Mouse (Mus musculus): ENCODE measurements around the gene Pold4. TPM values are rescaled to one million over a fixed set of nuclear protein-coding genes. Genes with fewer than 3 reads are reported as not detected.

The Pold4 gene
- polyA plus RNA-seq, 1 experiment from 2014 or later: 27.7 TPM

DNA sequence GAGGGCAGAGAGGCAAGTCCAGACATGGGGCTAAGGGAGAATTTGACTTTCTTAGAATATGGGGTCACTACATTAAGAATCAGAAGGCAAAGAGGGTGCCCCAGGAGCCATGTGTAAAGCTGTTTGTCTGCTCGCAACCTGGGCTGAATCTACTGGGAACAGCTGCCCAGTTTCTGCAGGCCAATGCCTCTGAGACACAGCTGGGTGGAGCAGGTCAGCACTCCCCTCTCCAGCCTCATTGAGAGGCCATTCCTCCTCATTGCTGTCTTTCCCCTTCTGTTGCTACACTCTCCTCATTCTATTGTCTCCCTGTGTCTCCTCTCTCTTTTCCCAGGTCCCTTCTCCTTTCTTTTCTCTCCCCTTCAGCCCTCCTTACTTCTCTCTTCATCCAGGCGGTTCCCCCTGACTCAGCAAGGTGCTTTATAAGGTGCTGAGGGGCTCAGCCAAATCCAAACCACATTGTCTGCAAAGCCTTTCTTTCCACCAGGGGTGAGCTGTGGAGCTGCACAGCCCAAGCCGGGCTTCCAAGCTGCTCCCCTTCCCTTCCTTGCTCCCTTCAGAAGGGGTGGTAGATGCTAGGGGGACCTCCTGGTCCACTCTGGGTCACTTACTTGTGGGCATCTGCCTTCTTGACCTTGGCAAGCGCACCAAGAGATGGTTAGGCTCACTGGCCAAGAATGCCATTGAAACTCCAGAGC, 19.7 kb upstream of the Pold4 start:
- Histone ChIP-seq H3K4me3 (no peak overlapping the region), H3K4me1 (peaks cover 49% of the 10 kb centered on the region), H3K36me3 (no peaks in the 10 kb centered on the region), H3K9me3 (no peaks in the 10 kb centered on the region), H3K4me2 (no peak overlapping the region), H3K27me3 (no peaks in the 10 kb centered on the region), H3K9ac (no peak overlapping the region), H3K27ac (peak overlapping the region; percentile 61)
- WGBS: 34% methylated on average over 4 of the region's 4 CpGs
- ATAC-seq (ENCODE audit: insufficient number of reproducible peaks, low FRiP score, low TSS enrichment, low read depth): no peak

DNA sequence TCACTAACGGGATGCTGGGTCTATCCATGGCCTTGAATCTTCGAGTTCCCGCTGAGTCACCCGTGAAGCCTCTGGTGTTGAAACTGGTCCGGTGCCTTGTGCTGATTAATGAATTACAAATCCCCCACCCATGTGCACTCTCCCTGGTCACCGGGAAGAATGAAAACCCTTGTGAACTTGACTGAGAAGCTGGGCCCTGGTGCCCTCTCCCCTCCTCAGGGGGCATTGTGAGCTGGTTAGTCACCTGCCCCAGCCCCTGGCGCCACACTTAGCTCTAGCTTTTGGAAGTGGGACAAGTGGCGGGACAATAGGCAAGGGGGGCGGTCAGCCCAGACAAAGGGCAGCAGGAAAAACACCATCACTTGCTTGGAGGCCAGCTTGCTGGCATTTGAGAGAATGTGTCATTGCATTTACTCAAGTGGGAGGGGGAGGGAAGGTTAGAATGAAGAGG, 18.1 kb upstream of the Pold4 start:
- H3K4me2 ChIP-seq: peak overlapping the region; percentile 80
- peak overlapping the region; percentile 91 for H3K4me3 ChIP-seq
- H3K36me3 ChIP-seq: no peaks in the 10 kb centered on the region
- H3K27me3 ChIP-seq: no peaks in the 10 kb centered on the region
- WGBS: 13% methylated on average over 9 of the region's 9 CpGs
- peaks cover 62% of the 10 kb centered on the region for H3K4me1 ChIP-seq
- ATAC-seq (ENCODE audit: insufficient number of reproducible peaks, low FRiP score, low TSS enrichment, low read depth): no peak
- H3K27ac ChIP-seq: peak overlapping the region; percentile 96
- no peaks in the 10 kb centered on the region for H3K9me3 ChIP-seq
- H3K9ac ChIP-seq: no peak overlapping the region

DNA sequence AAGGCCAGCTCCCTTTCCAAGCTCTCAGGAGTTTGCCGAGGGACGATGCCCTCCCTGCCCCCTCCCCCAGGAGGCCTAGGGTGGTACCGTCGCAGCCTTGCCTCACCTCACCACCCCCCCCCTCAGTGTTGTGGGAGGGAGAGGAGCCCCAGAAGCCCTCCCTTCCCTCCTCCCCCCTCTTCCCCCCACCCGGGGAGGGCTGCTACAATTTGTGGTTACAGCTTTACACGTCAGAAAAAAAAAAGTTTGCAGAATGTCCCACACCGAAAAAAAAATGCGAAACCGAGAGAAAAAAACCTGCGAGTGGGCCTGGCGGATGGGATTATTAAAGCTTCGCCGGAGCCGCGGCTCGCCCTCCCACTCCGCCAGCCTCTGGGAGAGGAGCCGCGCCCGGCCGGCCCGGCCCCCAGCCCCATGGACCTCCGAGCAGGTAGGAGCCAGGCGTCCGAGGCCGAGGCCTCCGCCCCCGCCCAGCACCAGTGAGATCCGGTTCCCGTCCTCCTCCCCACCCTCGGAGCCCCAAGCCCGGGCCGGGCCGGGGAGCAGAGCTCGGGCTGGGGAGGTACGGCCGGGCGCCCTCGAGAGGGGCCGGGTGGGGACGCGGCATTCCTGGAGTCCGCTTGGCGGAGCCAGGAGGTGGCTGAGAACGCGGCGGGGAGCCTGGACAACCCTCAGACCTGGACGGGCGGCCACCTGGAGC, 17.5 kb upstream of the Pold4 start, which contains the start of the genes Clcf1 and AC109138.7:
TSS of gene Clcf1 (plus strand) at position 168 of the 700 bp plus-strand sequence.
TSS of gene AC109138.7 (plus strand) at position 287 of the 700 bp plus-strand sequence.
- Histone ChIP-seq H3K27me3 (no peaks in the 10 kb centered on the region), H3K4me3 (peak within 1 kb of the TSS; percentile 91), H3K9me3 (no peaks in the 10 kb centered on the region), H3K27ac (peak within 1 kb of the TSS; percentile 96), H3K4me1 (peaks cover 64% of the 10 kb centered on the region), H3K4me2 (peak within 1 kb of the TSS; percentile 80), H3K9ac (peak within 1 kb of the TSS; percentile 93), H3K36me3 (no peaks in the 10 kb centered on the region)
- under 1% methylated on average over 47 of the region's 49 CpGs for WGBS
- 0 out of 2 replicates have a peak, but pooled peaks have one; percentile 32 for ATAC-seq (ENCODE audit: insufficient number of reproducible peaks, low FRiP score, low TSS enrichment, low read depth)

DNA sequence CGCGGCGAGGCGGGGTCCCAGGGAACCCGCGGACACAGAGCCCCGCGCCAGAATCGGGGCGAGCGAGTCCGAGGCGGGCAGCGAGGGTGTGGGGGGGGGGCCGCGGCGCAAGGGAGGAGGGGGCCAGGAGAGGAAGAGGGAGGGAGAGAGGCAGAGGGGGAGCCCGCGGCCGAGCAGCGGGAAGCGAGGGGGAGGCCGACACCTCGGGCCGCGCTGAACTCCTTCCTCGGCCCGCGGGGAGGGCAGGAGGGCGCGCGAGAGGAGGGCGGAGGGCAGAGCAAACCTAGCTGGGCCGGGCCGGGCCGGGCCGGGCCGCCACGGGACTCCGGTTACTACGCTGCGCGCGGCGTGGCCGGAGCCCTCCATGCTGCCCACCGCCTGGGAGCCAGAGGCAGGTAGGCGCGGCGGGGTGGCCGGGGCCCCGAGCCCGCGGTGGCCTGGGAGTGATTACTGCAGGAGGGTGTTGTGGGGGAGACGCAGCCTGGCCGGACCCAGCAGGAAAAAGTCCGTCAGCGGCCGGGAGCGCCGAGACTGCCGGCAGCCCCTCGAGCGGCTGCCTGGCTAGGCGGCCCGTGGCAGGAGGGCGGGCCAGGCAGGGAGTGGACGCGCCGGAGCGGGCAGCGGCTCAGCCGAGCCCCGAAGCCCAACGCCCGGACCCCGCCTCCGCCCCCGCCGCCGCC, 16.8 kb upstream of the Pold4 start:
- peak overlapping the region; percentile 96 for H3K27ac ChIP-seq
- peak overlapping the region; percentile 91 for H3K4me3 ChIP-seq
- WGBS: under 1% methylated on average over 68 of the region's 81 CpGs
- H3K9ac ChIP-seq: peak overlapping the region; percentile 93
- peaks cover 71% of the 10 kb centered on the region for H3K4me1 ChIP-seq
- ATAC-seq (ENCODE audit: insufficient number of reproducible peaks, low FRiP score, low TSS enrichment, low read depth): 0 out of 2 replicates have a peak, but pooled peaks have one; percentile 11
- no peaks in the 10 kb centered on the region for H3K36me3 ChIP-seq
- no peaks in the 10 kb centered on the region for H3K27me3 ChIP-seq
- H3K4me2 ChIP-seq: peak overlapping the region; percentile 80
- H3K9me3 ChIP-seq: no peaks in the 10 kb centered on the region

DNA sequence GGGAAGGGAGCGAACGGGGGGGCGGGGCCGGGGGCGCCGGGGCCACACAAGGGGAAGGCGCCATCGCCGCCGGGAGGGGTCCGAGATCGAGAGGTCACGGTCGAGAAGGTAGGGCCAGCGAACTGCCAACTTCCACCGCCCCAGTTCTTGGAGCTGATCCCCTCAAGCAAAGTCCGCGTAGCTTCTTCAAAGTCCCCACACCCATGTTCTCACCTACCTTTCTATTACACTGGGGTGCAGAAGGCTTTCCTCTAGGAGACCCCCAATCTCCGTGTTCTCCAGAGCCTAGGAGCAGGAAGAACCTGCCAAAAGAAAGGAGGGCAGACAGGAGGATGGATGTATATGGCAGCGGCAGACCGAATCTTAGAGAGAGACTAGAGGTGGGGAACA, 16.3 kb upstream of the Pold4 start:
- 4% methylated on average over 16 of the region's 21 CpGs for WGBS
- Histone ChIP-seq H3K4me2 (peak overlapping the region; percentile 80), H3K9ac (peak overlapping the region; percentile 93), H3K27me3 (no peaks in the 10 kb centered on the region), H3K4me1 (peaks cover 76% of the 10 kb centered on the region), H3K27ac (peak overlapping the region; percentile 96), H3K9me3 (no peaks in the 10 kb centered on the region), H3K36me3 (no peaks in the 10 kb centered on the region), H3K4me3 (peak overlapping the region; percentile 91)
- ATAC-seq (ENCODE audit: insufficient number of reproducible peaks, low FRiP score, low TSS enrichment, low read depth): no peak

DNA sequence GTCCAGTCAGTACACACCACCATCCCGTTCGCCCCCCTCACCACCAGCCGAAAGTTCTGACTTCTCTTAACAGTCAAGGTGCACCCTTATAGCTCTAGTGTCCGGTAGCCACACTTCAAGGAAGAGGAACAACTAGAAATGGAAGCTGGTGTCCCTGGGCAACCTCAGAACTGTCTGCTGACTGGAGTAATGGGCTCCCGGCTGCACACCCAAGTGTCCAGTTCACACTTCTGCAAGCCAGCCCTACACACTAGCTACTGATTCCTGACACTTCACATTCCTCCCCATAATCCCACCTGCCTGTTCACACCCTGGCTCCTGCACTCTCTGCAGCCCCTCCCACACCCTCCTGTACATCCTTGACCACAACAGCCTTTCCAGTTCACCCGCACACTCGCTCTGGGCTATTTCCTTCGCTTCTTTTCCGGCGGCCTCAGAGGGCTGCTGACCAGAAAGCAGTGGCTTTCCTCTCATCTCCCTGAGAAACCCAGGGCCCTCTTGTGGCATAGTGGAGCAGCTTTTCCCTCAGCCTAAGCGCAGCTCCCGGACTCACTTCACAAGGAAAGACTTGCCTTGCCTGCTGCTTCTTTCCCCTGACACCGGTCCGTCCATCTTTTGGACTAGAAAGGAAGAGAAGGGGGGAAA, 15.5 kb upstream of the Pold4 start:
- no peaks in the 10 kb centered on the region for H3K36me3 ChIP-seq
- no peaks in the 10 kb centered on the region for H3K27me3 ChIP-seq
- H3K4me1 ChIP-seq: peaks cover 83% of the 10 kb centered on the region
- 16% methylated on average over 14 of the region's 14 CpGs for WGBS
- H3K9me3 ChIP-seq: no peaks in the 10 kb centered on the region
- H3K9ac ChIP-seq: no peak overlapping the region
- ATAC-seq (ENCODE audit: insufficient number of reproducible peaks, low FRiP score, low TSS enrichment, low read depth): no peak
- H3K4me3 ChIP-seq: peak overlapping the region; percentile 91
- H3K4me2 ChIP-seq: peak overlapping the region; percentile 80
- H3K27ac ChIP-seq: peak overlapping the region; percentile 34; the same call in 1 of the 2 replicates

DNA sequence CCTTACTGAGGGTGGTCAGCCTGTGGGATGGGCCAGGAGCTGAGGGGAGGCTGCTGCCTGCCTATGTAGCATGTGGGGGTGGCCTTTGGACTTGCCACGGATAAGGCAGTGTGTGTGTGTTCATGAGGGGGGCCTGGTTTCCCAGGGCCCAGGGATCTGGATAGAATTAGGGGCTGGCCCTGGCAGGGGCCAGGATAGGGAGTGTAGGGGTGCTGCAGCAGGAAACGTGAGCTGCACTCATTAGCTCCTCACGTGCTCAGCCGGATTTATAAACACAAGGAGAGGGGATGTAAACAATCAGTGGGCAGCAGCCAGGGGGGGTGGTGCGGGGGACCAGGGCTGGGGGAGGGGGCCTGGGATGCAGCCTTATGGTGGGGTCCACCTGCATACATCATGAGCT, 14.6 kb upstream of the Pold4 start:
- Histone ChIP-seq H3K36me3 (peaks cover 6% of the 10 kb centered on the region), H3K9me3 (no peaks in the 10 kb centered on the region), H3K27ac (0 out of 2 replicates have a peak overlapping the region, but pooled peaks have one; percentile 34), H3K4me2 (peak overlapping the region; percentile 80; the same call in 1 of the 2 replicates), H3K4me3 (no peak overlapping the region), H3K27me3 (no peaks in the 10 kb centered on the region), H3K9ac (no peak overlapping the region), H3K4me1 (peaks cover 84% of the 10 kb centered on the region)
- WGBS: 15% methylated on average over 5 of the region's 5 CpGs
- ATAC-seq (ENCODE audit: insufficient number of reproducible peaks, low FRiP score, low TSS enrichment, low read depth): no peak

DNA sequence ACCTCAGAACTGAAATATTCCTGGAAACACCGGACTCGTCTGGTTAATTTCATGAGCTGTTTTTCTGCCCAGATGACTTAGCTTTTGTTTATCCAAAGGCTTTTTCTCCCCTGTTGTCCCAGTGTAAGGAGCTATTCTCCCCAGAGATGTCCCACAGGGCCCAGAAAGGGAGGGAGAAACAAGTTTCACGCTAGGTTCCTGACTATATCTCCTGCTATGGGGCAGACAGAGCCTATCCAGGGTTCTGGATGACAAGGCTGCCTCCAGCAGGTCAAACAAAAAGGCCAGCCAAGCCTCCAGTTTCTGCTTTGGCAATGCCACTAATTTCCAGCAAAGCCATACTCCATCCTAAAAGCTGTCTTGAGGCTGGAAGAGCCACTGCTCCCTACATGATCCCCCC, 13.8 kb upstream of the Pold4 start:
- Histone ChIP-seq H3K27ac (no peak overlapping the region), H3K27me3 (no peaks in the 10 kb centered on the region), H3K4me1 (peaks cover 83% of the 10 kb centered on the region), H3K4me2 (no peak overlapping the region), H3K9me3 (no peaks in the 10 kb centered on the region), H3K36me3 (peaks cover 14% of the 10 kb centered on the region), H3K9ac (no peak overlapping the region), H3K4me3 (no peak overlapping the region)
- no peak for ATAC-seq (ENCODE audit: insufficient number of reproducible peaks, low FRiP score, low TSS enrichment, low read depth)
- 34% methylated on average over 3 of the region's 3 CpGs for WGBS

DNA sequence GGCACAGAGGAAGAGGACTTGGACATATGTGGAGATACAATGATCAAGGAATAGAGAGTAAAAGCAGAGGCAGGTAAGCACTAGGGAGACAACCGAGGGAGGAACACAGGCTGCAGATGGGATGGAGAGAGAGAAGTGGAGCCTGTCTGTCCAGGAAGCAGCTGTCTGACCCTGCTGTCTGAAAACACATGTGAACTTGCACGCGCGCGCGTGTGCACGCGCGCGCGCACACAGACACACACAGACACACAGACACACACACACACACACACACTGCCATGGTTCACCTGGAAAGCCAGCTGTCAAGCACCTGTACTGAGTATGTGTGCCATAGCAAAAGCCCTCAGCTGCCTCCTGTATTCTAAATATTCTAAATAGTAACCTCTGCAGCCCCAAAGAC, 13.4 kb upstream of the Pold4 start:
- Histone ChIP-seq H3K4me1 (peaks cover 78% of the 10 kb centered on the region), H3K9ac (no peak overlapping the region), H3K36me3 (peaks cover 15% of the 10 kb centered on the region), H3K4me3 (no peak overlapping the region), H3K27ac (no peak overlapping the region), H3K27me3 (no peaks in the 10 kb centered on the region), H3K4me2 (no peak overlapping the region), H3K9me3 (no peaks in the 10 kb centered on the region)
- 80% methylated on average over 11 of the region's 11 CpGs for WGBS
- no peak for ATAC-seq (ENCODE audit: insufficient number of reproducible peaks, low FRiP score, low TSS enrichment, low read depth)

DNA sequence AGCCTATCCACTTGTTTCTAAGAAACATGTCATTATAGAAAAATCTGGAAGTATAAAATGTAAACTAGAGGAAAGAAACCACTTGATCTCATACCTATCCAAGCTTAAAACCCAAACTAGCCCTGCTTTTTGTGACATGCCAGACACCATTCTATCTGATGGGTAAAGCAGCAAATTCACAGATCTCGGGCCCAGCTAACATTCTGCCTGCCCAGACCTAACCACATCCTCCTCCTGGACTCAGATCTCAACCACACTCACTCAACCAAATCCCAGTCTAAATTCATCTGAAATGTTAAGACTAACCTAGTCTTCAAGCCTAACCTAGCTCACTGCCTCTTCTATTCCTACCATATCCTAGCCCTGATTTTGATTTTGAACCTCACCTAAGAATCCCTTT, 12.9 kb upstream of the Pold4 start:
- Histone ChIP-seq H3K9ac (no peak overlapping the region), H3K9me3 (no peaks in the 10 kb centered on the region), H3K27me3 (no peaks in the 10 kb centered on the region), H3K4me2 (no peak overlapping the region), H3K4me3 (no peak overlapping the region), H3K4me1 (peaks cover 73% of the 10 kb centered on the region), H3K27ac (no peak overlapping the region), H3K36me3 (peaks cover 15% of the 10 kb centered on the region)
- WGBS: 79% methylated on average over 1 of the region's 1 CpGs
- no peak for ATAC-seq (ENCODE audit: insufficient number of reproducible peaks, low FRiP score, low TSS enrichment, low read depth)

DNA sequence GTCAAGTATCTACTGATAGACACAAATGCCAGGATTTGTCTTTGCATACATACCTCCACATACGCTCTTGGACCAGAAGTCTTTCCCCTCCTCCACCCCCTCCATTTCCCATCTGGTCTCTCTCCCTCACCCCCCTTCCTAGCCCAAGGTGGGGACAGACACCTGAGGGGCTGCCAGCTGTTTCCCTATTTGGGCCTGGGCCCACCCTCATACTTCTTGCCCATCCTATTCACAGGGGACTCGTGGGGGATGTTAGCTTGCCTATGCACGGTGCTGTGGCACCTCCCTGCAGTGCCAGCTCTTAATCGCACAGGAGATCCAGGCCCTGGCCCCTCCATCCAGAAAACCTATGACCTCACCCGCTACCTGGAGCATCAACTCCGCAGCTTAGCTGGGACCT, 11.8 kb upstream of the Pold4 start:
- Histone ChIP-seq H3K9ac (no peak overlapping the region), H3K9me3 (no peaks in the 10 kb centered on the region), H3K27me3 (no peaks in the 10 kb centered on the region), H3K27ac (no peak overlapping the region), H3K4me1 (peaks cover 67% of the 10 kb centered on the region), H3K36me3 (peaks cover 15% of the 10 kb centered on the region), H3K4me3 (no peak overlapping the region), H3K4me2 (0 out of 2 replicates have a peak overlapping the region, but pooled peaks have one; percentile 7)
- WGBS: 72% methylated on average over 6 of the region's 6 CpGs
- ATAC-seq (ENCODE audit: insufficient number of reproducible peaks, low FRiP score, low TSS enrichment, low read depth): no peak
